Mouse (Mus musculus): ENCODE measurements at regions not wholly inside any gene's neighbourhood (a gene's known extent, or its start where the extent isn't known, plus 50 kb on each side); places are given as distances from the start of the nearest gene placed in this dataset.

GRCm38 (mm10) chr10:117934797-117935196 is 89.0 kb upstream of the Rap1b start:
- TF ChIP-seq CTCF (IDR thresholded peaks at IDR 0.05; ENCODE audit: borderline replicate concordance, insufficient read depth, low read length) (no peak), POLR2A (IDR thresholded peaks at IDR 0.05; ENCODE audit: low read depth, low read length) (no peak)
- H3K4me3 ChIP-seq (ENCODE audit: insufficient read depth, low read length) = no peak overlapping the region
- H3K4me1 ChIP-seq (ENCODE audit: control insufficient read depth, insufficient read depth, low read length) = peaks cover 2% of the 10 kb centered on the region
- H3K27ac ChIP-seq (ENCODE audit: insufficient read depth, low read length) = no peak overlapping the region

GRCm38 (mm10) chr10:117938717-117939116 is 92.9 kb upstream of the Rap1b start:
- H3K4me3 ChIP-seq (ENCODE audit: insufficient read depth, low read length) = no peak overlapping the region
- TF ChIP-seq CTCF (IDR thresholded peaks at IDR 0.05; ENCODE audit: borderline replicate concordance, insufficient read depth, low read length) = no peak
- no peak for TF ChIP-seq POLR2A (IDR thresholded peaks at IDR 0.05; ENCODE audit: low read depth, low read length)
- no peak overlapping the region for H3K27ac ChIP-seq (ENCODE audit: insufficient read depth, low read length)
- H3K4me1 ChIP-seq (ENCODE audit: control insufficient read depth, insufficient read depth, low read length) = peaks cover 6% of the 10 kb centered on the region

- H3K4me1 ChIP-seq (ENCODE audit: control insufficient read depth, insufficient read depth, low read length) = peaks cover 6% of the 10 kb centered on the region
- H3K27ac ChIP-seq (ENCODE audit: insufficient read depth, low read length) = peak overlapping the region; percentile 27; the same call in 1 of the 2 replicates
- peak overlapping the region; percentile 3; the same call in 1 of the 2 replicates for H3K4me3 ChIP-seq (ENCODE audit: insufficient read depth, low read length)
- no peak for TF ChIP-seq CTCF (IDR thresholded peaks at IDR 0.05; ENCODE audit: borderline replicate concordance, insufficient read depth, low read length)
These were observed 94.8 kb upstream of the Rap1b start for GRCm38 (mm10) chr10:117940441-117941265.

GRCm38 (mm10) chr10:117941266-117941651 is 95.4 kb upstream of the Rap1b start:
- H3K4me3 ChIP-seq (ENCODE audit: insufficient read depth, low read length) = no peak overlapping the region
- TF ChIP-seq POLR2A (IDR thresholded peaks at IDR 0.05; ENCODE audit: low read depth, low read length) (no peak), CTCF (IDR thresholded peaks at IDR 0.05; ENCODE audit: borderline replicate concordance, insufficient read depth, low read length) (no peak)
- H3K27ac ChIP-seq (ENCODE audit: insufficient read depth, low read length) = peak overlapping the region; percentile 27; the same call in 1 of the 2 replicates
- H3K4me1 ChIP-seq (ENCODE audit: control insufficient read depth, insufficient read depth, low read length) = peaks cover 6% of the 10 kb centered on the region

- Histone ChIP-seq H3K27ac (ENCODE audit: insufficient read depth, low read length) (no peak overlapping the region), H3K4me3 (ENCODE audit: insufficient read depth, low read length) (no peak overlapping the region), H3K4me1 (ENCODE audit: control insufficient read depth, insufficient read depth, low read length) (peaks cover 6% of the 10 kb centered on the region)
- TF ChIP-seq POLR2A (IDR thresholded peaks at IDR 0.05; ENCODE audit: low read depth, low read length) = no peak
- no peak for TF ChIP-seq CTCF (IDR thresholded peaks at IDR 0.05; ENCODE audit: borderline replicate concordance, insufficient read depth, low read length)
These were observed 98.0 kb upstream of the Rap1b start for GRCm38 (mm10) chr10:117943702-117944307.

- H3K4me3 ChIP-seq (ENCODE audit: insufficient read depth, low read length) = no peak overlapping the region
- no peak overlapping the region for H3K27ac ChIP-seq (ENCODE audit: insufficient read depth, low read length)
- H3K4me1 ChIP-seq (ENCODE audit: control insufficient read depth, insufficient read depth, low read length) = no peaks in the 10 kb centered on the region
- TF ChIP-seq POLR2A (IDR thresholded peaks at IDR 0.05; ENCODE audit: low read depth, low read length) (no peak), CTCF (IDR thresholded peaks at IDR 0.05; ENCODE audit: borderline replicate concordance, insufficient read depth, low read length) (no peak)
These were observed 101.4 kb upstream of the Rap1b start for GRCm38 (mm10) chr10:117947191-117947590.

- TF ChIP-seq POLR2A (IDR thresholded peaks at IDR 0.05; ENCODE audit: low read depth, low read length) (no peak), CTCF (IDR thresholded peaks at IDR 0.05; ENCODE audit: borderline replicate concordance, insufficient read depth, low read length) (no peak)
- Histone ChIP-seq H3K4me1 (ENCODE audit: control insufficient read depth, insufficient read depth, low read length) (no peaks in the 10 kb centered on the region), H3K27ac (ENCODE audit: insufficient read depth, low read length) (no peak overlapping the region), H3K4me3 (ENCODE audit: insufficient read depth, low read length) (no peak overlapping the region)
These were observed 102.1 kb upstream of the Rap1b start for GRCm38 (mm10) chr10:117947911-117948310.

- H3K27ac ChIP-seq (ENCODE audit: insufficient read depth, low read length) = no peak overlapping the region
- TF ChIP-seq CTCF (IDR thresholded peaks at IDR 0.05; ENCODE audit: borderline replicate concordance, insufficient read depth, low read length) = no peak
- TF ChIP-seq POLR2A (IDR thresholded peaks at IDR 0.05; ENCODE audit: low read depth, low read length) = no peak
- no peak overlapping the region for H3K4me3 ChIP-seq (ENCODE audit: insufficient read depth, low read length)
- H3K4me1 ChIP-seq (ENCODE audit: control insufficient read depth, insufficient read depth, low read length) = no peaks in the 10 kb centered on the region
These were observed 106.5 kb upstream of the Rap1b start for GRCm38 (mm10) chr10:117952116-117953025.

GRCm38 (mm10) chr10:117953026-117953711 is 107.3 kb upstream of the Rap1b start:
- no peaks in the 10 kb centered on the region for H3K4me1 ChIP-seq (ENCODE audit: control insufficient read depth, insufficient read depth, low read length)
- TF ChIP-seq CTCF (IDR thresholded peaks at IDR 0.05; ENCODE audit: borderline replicate concordance, insufficient read depth, low read length) (no peak), POLR2A (IDR thresholded peaks at IDR 0.05; ENCODE audit: low read depth, low read length) (no peak)
- H3K4me3 ChIP-seq (ENCODE audit: insufficient read depth, low read length) = no peak overlapping the region
- H3K27ac ChIP-seq (ENCODE audit: insufficient read depth, low read length) = no peak overlapping the region

All from embryonic fibroblast, embryonic 13.5 days (primary cell).